Mouse (Mus musculus): ENCODE results near the gene Mrpl1.

Mrpl1 gene

GRCm38 (mm10) chr5:96208543-96208942 lies 750 bp upstream of the Mrpl1 start:
- no peak for DNase-seq

- DNase-seq = peak; percentile 89 to 93
These were observed 757 bp downstream of the Mrpl1 start for GRCm38 (mm10) chr5:96209916-96210583.

GRCm38 (mm10) chr5:96218648-96219047 lies 9.4 kb downstream of the Mrpl1 start:
- no peak for DNase-seq

- DNase-seq = no peak
These were observed 10.2 kb downstream of the Mrpl1 start for GRCm38 (mm10) chr5:96219512-96219911.

DNA sequence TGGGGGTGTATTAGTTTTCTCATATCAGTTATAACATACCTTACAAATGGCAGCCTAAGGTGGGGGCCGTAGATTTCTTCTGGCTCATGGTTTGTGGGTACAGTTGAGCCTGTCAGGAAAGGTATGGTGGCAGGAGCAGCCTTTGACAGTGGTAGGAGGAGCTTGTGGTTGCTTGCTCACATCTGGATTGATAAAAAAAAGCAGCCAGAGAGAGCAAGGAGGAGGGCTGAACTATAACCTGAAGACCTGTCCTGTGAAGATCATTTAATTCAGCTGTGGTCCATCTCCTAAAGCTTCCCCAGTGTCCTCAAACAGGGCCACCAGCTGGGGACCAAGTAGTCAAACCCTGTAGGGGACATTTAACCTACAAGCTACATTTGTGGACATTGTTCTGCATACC lies 12.0 kb downstream of the Mrpl1 start:
- no peak for DNase-seq

DNA sequence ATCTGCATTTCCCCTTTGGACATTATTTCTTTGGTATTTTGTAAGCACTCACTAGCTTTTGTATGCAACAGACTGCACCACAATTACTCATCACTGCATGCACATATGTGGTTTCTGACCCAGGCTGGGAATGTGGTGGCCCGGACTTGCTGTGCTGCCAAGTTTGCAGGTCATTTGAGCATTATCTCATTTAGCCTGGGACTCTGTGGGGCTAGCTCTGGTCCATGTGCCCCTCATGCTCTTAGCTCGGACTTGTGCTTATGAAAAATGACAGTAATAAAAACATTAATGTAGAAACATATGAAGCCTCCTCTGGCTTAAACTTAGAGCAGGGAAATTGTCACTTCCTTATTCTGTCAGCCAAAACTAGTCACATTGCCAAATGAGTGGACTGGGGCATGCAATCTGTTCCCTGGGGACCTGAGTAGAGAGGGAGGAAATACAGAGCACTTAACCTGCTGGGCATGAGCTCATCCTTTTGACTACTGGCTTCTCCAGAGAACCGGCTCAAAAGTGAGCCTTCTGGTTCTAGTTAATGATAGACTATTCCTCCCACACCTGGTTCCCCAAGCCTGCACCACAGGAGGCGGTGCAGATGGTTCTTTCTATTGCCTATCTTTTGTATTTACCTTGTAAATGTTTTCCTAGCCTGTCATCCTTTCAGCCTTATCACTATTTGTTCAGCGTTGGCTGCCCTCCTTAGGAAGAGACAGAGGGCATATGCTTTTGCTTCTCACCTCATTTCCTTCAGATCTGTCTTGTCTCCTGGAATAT lies 12.7 kb downstream of the Mrpl1 start:
- peak; percentile 77 to 78 for DNase-seq

- no peak for DNase-seq
These were observed 13.7 kb downstream of the Mrpl1 start for GRCm38 (mm10) chr5:96222964-96223363.

DNA sequence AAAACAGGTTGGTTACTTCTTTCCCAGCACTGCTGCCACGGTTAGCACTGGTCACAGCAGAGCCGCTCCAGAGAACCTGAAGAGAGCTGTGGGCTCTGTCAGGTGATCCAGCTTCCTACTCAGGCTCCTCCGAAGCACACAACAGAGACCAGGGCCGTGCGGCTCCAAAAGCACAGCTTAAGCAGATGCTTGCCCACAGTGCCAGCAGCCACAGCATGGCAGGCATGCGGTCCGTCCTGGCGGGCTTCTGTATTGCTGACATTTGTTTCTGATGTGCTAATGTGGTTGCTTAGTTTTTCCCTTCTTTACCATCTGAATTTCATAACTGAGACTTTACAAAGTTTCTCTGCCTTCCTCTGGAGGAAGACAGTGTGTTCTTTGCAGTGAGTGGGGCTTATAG lies 17.2 kb downstream of the Mrpl1 start:
- no peak for DNase-seq

GRCm38 (mm10) chr5:96228967-96229366 lies 19.7 kb downstream of the Mrpl1 start:
- no peak for DNase-seq

- no peak for DNase-seq
These were observed 29.5 kb downstream of the Mrpl1 start for GRCm38 (mm10) chr5:96238797-96239196.

GRCm38 (mm10) chr5:96240856-96241255 lies 31.6 kb downstream of the Mrpl1 start:
- no peak for DNase-seq

- no peak for DNase-seq
These were observed 35.2 kb downstream of the Mrpl1 start for GRCm38 (mm10) chr5:96244511-96244910.

DNA sequence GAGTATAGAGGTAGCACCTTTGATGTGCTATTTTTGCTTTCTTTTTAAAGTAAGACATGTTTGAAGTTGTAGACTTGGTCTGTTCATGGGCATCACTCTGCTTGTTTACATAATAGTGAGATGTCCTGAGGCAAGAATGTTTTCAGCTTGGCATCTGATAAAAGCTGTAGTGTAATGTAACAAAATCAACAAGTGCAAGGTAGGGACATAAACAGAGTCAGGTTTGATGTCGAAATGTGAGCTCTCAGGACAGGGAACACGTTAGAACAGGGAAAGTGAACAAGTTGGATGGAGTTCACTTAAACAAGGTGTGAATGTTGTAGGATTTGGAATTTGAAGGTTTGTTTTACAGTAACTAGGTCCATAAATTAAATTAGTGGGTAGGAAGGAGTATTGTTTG lies 44.7 kb downstream of the Mrpl1 start:
- DNase-seq = no peak

GRCm38 (mm10) chr5:96255166-96255565 lies 45.9 kb downstream of the Mrpl1 start:
- DNase-seq = no peak

DNA sequence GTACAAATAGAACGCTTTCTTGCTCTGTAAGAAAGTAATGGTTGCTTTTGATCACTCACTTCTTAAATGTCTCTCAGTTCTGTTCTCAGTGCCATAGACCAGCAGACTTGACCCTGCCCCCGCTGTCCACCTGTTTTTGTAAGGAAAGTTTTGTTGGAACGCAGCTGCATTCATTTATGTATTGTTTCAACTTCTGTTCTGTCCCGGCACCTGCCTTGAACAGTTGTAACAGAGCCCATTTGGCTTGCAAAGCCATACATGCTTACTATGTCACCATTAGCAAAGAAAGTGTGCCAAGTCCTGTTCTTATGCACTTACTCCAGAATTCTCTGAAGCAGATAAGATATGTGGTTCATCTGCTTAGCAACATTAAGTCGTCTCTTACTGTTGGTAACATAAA lies 48.9 kb downstream of the Mrpl1 start:
- no peak for DNase-seq

DNA sequence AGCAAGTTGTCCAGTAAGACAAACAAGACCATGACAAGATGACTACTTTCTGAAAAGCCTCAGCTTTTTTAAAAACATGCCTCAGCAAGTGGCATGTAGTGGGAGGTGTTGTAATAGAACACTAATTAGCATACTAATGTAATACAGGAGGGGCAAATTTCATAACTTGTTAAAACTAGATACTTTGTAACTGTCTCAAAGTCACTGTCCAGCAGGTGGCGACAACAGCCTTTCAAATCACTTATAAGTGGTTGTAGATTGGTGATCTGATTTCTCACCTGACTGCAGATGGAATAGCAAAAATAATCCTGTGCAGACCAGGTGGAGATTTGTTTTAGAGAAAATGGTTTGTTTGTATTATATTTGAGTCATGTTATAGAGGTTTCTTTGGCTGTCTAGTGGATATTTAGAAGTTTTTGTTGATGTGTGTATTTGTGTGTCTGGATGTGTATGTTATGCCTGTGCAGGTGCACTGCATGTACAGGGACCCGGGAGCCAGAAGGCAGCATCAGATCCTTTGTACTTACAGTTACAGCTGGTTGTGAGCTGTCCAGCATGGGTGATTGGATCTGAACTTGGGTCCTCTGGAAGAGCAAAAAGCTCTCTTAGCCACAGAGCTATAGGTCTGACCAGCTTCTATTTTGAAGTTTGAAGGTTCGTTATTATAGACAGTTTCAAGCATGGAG lies 57.9 kb downstream of the Mrpl1 start:
- DNase-seq = peak; percentile 56 to 67

DNA sequence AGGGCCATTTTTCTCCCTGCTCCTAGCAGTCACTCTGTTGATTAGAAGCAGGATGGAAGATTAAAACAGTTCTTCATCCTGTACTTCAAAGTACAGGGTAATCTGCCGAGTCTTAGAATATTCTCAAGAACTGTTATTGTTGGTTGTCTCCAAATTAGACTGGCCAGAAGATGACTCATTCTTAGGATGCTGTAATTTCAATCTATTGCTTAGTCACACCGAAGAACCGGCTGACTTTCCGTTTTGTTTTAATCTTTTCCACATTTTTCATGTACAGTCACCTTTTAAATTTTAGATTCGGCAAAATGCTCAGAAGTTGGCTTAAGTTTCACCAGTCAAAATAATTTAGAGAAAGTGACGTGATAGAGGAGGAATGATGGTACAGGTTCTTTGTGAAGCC lies 61.8 kb downstream of the Mrpl1 start:
- DNase-seq = no peak

- no peak for DNase-seq
These were observed 96.5 kb downstream of the Mrpl1 start for GRCm38 (mm10) chr5:96305786-96306185.

DNA sequence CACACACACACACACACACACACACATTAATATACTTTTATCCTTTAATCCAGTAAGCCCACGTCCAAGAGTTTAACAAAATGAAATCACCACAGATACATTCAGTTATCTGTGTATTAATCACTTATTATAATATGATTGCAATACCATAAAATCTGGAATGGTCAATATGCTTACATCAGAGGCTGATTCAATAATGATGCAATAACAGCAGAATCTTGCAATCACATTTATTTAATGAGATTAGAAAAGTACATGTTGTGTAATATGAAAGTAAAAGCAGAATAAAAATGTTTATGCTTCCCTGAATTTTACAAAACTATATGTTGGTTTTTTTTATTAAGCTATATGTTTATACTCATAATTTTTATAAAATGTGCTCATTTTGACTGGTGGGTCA lies 97.0 kb downstream of the Mrpl1 start:
- DNase-seq = no peak

DNA sequence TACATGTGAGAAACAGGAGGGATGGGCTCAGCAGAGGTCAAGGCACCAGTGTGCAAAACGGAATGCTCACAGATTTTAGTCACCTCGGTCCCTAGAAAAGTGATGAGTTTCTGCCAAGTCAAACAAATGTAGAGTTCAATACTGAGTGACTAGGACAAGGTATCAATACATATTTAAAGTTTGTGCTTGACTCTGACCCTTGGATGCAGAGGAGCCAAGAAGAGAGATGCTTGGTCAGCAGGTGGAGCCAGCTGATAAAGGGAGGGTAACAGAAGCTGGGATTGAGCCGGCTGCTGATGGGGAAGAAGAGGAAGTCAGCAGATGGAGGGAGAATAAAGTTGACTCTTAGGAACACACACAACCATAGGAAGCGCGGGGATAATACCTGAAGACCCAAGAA lies 97.5 kb downstream of the Mrpl1 start:
- no peak for DNase-seq

- no peak for DNase-seq
These were observed 98.8 kb downstream of the Mrpl1 start for GRCm38 (mm10) chr5:96308086-96308485.

DNA sequence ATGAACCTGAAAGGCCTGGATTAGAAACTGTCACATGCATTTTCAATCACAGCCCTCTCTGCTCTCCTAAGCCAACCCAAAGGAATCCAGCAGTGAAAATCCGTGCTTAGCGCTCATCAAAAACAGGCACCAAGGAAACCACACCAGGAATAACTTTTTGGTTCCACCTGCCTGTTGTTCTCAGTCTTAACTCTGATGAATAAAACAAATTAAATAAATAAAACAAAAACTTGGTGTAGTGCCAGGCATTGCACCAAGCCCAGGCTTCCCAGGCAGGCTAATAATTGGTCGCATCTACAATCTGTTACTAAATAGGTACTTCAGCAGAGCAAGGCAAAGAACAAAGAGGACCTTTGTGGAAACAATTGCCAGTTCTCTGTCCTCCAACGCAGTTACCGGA lies 99.4 kb downstream of the Mrpl1 start:
- no peak for DNase-seq

DNA sequence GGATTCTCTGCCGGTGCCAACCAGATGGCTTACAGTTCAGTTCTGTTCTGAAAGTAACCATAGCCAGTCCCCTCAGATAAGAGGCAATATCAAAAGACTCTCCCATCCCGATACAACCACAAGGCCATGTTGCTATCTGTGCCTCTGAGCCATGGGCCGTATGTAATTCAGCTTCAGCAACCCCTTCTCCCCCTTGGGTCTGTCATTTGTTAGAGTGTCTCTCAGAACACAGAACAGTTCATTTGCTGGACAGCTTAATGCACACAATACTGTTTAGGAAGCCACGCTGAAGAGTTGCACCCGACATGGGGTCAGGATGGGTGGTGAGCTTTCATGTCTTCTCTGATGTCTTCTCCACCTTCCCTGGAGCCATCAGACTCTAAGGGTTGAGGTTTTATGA lies 100.3 kb downstream of the Mrpl1 start:
- DNase-seq = no peak

- DNase-seq = no peak
These were observed 102.4 kb downstream of the Mrpl1 start for GRCm38 (mm10) chr5:96311677-96312076.

Data from cerebellum, adult 18-20 months (tissue).